Comparison of ENCODE assay signal across 8 mouse cellular contexts in the genomic region with DNA sequence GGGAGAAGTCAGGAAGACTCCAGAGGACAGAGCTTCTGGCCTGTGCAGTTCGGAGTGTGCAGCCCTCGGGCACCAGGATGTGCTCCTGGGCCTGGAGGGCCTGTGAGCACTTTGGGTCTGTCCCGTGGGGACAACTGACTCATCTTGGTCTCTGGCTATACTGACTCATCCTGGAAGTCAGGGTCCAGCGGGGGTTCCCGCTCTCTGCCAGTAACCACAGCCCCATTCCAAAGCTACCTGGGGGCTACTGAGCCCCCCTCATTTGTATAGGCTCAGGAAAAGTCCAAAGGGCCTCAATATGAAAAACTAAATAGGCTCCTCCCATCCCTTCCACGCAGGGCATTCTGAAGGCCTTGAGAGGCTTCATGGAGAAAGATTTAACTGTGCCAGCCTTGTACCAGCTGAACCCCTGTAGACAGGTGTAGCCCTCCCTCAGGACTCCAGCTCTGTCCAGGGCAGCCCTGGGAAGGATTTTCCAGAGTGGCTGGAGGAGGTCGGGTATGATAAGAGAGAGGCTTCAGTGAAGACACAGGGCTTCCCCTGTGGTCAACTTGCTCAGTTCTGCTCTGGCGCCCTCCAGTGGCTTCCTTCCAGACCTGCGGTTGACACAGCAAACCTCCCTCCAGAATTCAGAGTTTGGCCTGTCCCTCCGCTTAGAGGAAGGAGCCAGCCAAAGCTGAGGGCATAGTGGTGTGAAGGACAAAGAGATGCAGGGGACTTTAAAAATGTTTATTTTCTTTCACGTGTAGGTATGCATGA. TPM values are rescaled to one million over a fixed set of nuclear protein-coding genes. Genes with fewer than 3 reads are reported as not detected.
DNase-seq lines count a peak whose midpoint lies in the region; ATAC-seq and TF ChIP-seq lines count a peak whose summit lies in the region.

No protein-coding gene starts in this region.

- whole genome bisulfite sequencing in heart, embryonic 10.5 days = 37% methylated on average over 11 of the region's 11 CpGs
- 33% methylated on average over 11 of the region's 11 CpGs for WGBS in liver, postnatal 0 days (ENCODE audit: insufficient replicate concordance)

- TF ChIP-seq EP300 in liver, postnatal 0 days (IDR thresholded peaks at IDR 0.05; ENCODE audit: low read depth) = no peak

- H3K9me3 ChIP-seq in heart, embryonic 10.5 days = no peaks in the 10 kb centered on the region
- no peaks in the 10 kb centered on the region for H3K9me3 ChIP-seq in liver, postnatal 0 days (ENCODE audit: low read length)

- H3K27ac ChIP-seq in heart, embryonic 10.5 days = 0 out of 2 replicates have a peak overlapping the region, but pooled peaks have one; percentile 47
- H3K27ac ChIP-seq in liver, postnatal 0 days (ENCODE audit: low read depth) = no peak overlapping the region

- peaks cover 12% of the 10 kb centered on the region for H3K4me1 ChIP-seq in heart, embryonic 10.5 days
- H3K4me1 ChIP-seq in liver, postnatal 0 days (ENCODE audit: insufficient read depth) = no peaks in the 10 kb centered on the region

- H3K4me3 ChIP-seq in heart, embryonic 10.5 days = no peak overlapping the region
- no peak overlapping the region for H3K4me3 ChIP-seq in liver, postnatal 0 days (ENCODE audit: low read depth, low read length)

- TF ChIP-seq CTCF in liver, postnatal 0 days (IDR thresholded peaks at IDR 0.05; ENCODE audit: low read depth) = peak; percentile 87

- no peak overlapping the region for H3K9ac ChIP-seq in liver, postnatal 0 days (replicated peaks)

- ATAC-seq in liver, postnatal 0 days = peak; percentile 45; the same call in 1 of the 2 replicates

- peaks cover 3% of the 10 kb centered on the region; the same call in 1 of the 2 replicates for H3K27me3 ChIP-seq in heart, embryonic 10.5 days (ENCODE audit: insufficient read depth, poor library complexity, severe bottlenecking)
- no peaks in the 10 kb centered on the region for H3K27me3 ChIP-seq in liver, postnatal 0 days (ENCODE audit: insufficient read depth, low read length)

- peak; percentile 75 for DNase-seq in A20 (ENCODE audit: low read depth, low spot score)
- peak; percentile 87 for DNase-seq in adrenal gland, adult 2 months
- peak; percentile 67 for DNase-seq in embryo, embryonic 11.5 days (ENCODE audit: low read depth, low spot score)
- peak; percentile 89 for DNase-seq in heart, embryonic 10.5 days (ENCODE audit: low spot score)
- peak; percentile 84 for DNase-seq in kidney, postnatal 14 days
- DNase-seq in liver, postnatal 0 days = peak; percentile 85
- peak; percentile 71 for DNase-seq in ovary, adult 18-20 months (ENCODE audit: low spot score)
- peak; percentile 54 to 59 for DNase-seq in thymus, adult 18-20 months

- no peak overlapping the region for H3K4me2 ChIP-seq in liver, postnatal 0 days (ENCODE audit: low read depth, low read length)

- no peaks in the 10 kb centered on the region for H3K36me3 ChIP-seq in heart, embryonic 10.5 days
- no peaks in the 10 kb centered on the region for H3K36me3 ChIP-seq in liver, postnatal 0 days (replicated peaks; ENCODE audit: insufficient read depth, low read length)

RNA-seq across cellular contexts. Expression of a gene that starts 22.5 kb away (rescaled TPM):
- 100 to 1,000 TPM in 1 of 2 experiments, 10 to 100 TPM in 1; 92.7 to 160 TPM for total RNA-seq in adrenal gland, adult 2 months (2021)
- polyA plus RNA-seq in adrenal gland, adult 2 months (2012; rRNA removed) = 336 and 430 TPM in 2 replicates
- 5.1 and 6.2 TPM in 2 replicates for polyA plus RNA-seq in heart, embryonic 10.5 days (2016; fragmentation: Nextera tagmentation; extraction: Ambion mirVana)
- 68.3 and 74.1 TPM in 2 replicates for polyA plus RNA-seq in liver, postnatal 0 days (2015; fragmentation: Nextera tagmentation; extraction: Ambion mirVana)

RNA-seq across cellular contexts. Expression of a gene that starts 23.9 kb away (rescaled TPM):
- 100 to 1,000 TPM in 1 of 2 experiments, 10 to 100 TPM in 1; 89.7 to 198 TPM for total RNA-seq in adrenal gland, adult 2 months (2021)
- polyA plus RNA-seq in adrenal gland, adult 2 months (2012; rRNA removed) = 79.4 and 126 TPM in 2 replicates
- 37.4 and 39.2 TPM in 2 replicates for polyA plus RNA-seq in heart, embryonic 10.5 days (2016; fragmentation: Nextera tagmentation; extraction: Ambion mirVana)
- polyA plus RNA-seq in liver, postnatal 0 days (2015; fragmentation: Nextera tagmentation; extraction: Ambion mirVana) = 8.4 TPM in 2 replicates

RNA-seq across cellular contexts. Expression of a gene that starts 37.1 kb away (rescaled TPM):
- under 1 TPM; 0.46 to 0.93 TPM for total RNA-seq in adrenal gland, adult 2 months (2021)
- polyA plus RNA-seq in adrenal gland, adult 2 months (2012; rRNA removed) = 0.12 TPM in 1 of 2 replicates, not detected in the other
- polyA plus RNA-seq in heart, embryonic 10.5 days (2016; fragmentation: Nextera tagmentation; extraction: Ambion mirVana) = 0.20 and 0.38 TPM in 2 replicates
- 0.05 TPM in 1 of 2 replicates, not detected in the other for polyA plus RNA-seq in liver, postnatal 0 days (2015; fragmentation: Nextera tagmentation; extraction: Ambion mirVana)

RNA-seq across cellular contexts. Expression of a gene that starts 39.5 kb away (rescaled TPM):
- 10 to 100 TPM; 28.8 to 35.6 TPM for total RNA-seq in adrenal gland, adult 2 months (2021)
- 59.5 and 66.8 TPM in 2 replicates for polyA plus RNA-seq in adrenal gland, adult 2 months (2012; rRNA removed)
- 22.4 and 23.5 TPM in 2 replicates for polyA plus RNA-seq in heart, embryonic 10.5 days (2016; fragmentation: Nextera tagmentation; extraction: Ambion mirVana)
- polyA plus RNA-seq in liver, postnatal 0 days (2015; fragmentation: Nextera tagmentation; extraction: Ambion mirVana) = 7.5 and 7.8 TPM in 2 replicates

RNA-seq across cellular contexts. Expression of a gene that starts 48.6 kb away (rescaled TPM):
- 10 to 100 TPM; 14.8 to 24.8 TPM for total RNA-seq in adrenal gland, adult 2 months (2021)
- 14.6 and 17.9 TPM in 2 replicates for polyA plus RNA-seq in adrenal gland, adult 2 months (2012; rRNA removed)
- 2.7 and 3.3 TPM in 2 replicates for polyA plus RNA-seq in heart, embryonic 10.5 days (2016; fragmentation: Nextera tagmentation; extraction: Ambion mirVana)
- polyA plus RNA-seq in liver, postnatal 0 days (2015; fragmentation: Nextera tagmentation; extraction: Ambion mirVana) = 5.8 and 5.9 TPM in 2 replicates
